Mouse (Mus musculus): ENCODE measurements around the gene Psmg1.
A peak's percentile ranks its signal among the peaks of the same experiment; 100 is the strongest.

Psmg1 gene

DNA sequence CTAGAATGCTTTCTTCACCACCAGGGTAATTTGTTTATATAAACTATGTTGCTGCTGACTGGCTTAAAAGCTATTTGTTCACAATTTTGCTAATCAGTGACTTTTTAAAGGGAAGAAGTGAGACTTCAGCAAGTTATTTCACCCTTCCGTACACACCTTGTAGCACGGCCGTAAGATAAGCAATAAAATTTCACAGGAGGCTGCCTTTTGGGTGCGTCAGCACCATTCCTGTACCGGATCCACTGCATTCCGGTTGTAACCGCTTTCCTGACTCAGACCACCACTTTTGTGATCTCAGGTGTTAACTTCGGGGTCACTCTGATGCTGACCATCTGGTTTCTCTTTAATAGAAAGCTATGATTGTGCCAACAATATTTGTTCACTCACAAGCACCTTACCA is 32.7 kb downstream of the Psmg1 start:
- DNase-seq (ENCODE audit: low read depth), result no peak

DNA sequence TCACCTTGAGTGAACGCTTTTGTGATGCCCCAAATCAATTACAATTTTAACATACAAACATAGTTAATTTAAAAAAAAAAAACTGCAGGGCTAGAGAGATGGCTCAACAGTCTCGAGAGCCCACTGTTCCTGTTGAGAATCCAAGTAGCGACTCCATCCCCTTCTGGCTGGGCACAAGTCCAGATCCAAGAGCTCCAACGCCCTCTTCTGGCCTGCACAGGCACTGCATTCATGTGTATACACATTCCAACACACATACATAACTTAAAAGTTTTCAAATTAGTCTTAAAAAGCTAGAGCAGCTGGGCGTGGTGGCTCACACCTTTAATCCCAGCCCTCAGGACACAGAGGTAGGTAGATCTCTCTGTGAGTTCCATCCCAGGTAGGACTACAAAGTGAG is 34.1 kb downstream of the Psmg1 start:
- no peak for DNase-seq (ENCODE audit: low read depth)

DNA sequence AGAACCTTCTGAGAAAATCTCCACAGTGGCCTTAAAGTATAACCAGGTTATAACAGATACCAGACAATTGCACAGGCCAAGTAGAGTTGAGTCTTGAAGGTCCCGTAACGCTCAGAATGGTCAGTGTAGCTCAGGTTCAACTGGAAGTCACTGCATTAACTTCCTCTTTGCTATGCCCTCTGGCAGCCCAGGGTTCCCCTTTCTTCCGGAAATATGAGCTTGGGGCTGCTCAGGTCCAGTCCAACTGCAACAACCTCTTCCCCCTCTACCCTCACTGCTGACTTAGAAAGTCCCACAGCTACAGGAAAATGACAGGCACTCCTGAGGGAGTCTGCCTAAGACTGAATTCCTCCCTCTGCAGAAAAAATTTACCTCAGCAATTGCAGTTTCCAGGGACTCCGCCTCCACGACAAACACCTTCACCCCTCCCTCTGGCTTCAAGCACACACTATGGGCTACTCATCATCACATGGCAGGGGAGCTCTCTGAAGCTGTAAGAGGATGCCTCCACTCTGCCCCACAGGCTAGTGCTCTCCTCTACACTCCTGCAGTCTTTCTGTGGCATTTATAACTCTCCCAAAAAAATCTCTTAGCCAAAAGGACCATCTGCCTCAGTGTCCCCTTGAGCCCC is 34.9 kb downstream of the Psmg1 start:
- DNase-seq (ENCODE audit: low read depth), result no peak

DNA sequence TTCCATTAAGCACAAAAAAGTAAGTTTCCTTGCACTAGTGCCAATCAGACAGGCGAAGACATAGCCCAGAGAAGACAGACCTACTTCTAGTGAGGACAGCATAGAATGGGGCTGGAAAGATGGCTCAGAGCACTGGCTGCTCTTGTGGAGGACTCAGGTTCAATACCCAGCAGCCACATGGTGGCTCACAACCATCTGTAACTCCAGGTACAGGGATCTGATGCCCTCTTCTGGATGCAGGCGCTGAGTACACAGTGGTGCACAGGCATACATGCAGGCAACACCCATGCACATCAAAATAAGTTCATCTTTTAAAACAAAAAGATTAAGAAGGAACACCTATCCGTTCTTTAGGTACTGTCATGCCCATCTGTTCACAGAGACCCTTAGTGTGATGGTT is 36.4 kb downstream of the Psmg1 start:
- no peak for DNase-seq (ENCODE audit: low read depth)

DNA sequence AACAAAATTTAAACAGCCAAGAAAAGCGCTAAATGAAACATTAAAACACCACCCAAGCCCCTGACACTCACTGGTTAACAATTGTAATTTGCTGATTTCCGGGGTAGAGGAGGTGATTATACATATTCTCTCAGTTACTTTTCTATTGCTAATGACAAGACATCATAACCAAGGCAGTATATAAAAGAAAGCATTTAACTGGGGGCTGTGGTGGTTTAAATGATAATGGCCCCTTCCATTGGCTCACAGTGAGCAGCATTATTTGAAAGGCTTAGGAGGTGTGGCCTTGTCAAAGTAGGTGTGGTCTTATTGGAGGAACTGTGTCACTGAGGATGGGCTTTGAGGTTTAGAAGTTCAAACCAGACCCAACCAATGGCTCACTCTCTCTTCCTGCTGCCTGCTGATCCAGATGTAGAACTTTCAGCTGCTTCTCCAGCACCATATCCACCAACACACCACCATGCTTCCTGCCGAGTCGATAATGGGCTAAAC is 37.6 kb downstream of the Psmg1 start:
- DNase-seq (ENCODE audit: low read depth), result no peak

DNA sequence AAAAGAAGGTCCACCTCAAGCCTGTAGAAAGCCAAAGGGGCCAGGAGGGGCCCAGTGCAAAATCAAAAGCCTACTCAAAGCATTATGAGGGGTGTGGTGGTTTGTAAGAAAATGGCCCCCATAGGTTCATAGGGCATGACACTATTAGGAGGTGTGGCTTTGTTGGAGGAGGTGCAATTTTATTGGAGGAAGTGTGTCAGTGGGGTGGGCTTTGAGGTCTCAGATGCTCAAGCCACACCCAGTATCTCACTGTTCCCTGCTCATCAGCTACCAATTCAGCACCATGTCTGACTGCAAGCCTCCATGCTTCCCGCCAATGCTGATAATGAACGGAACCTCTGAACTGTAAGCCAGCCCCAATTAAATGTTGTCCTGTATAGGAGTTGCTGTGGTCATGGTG is 39.3 kb downstream of the Psmg1 start:
- no peak for DNase-seq (ENCODE audit: low read depth)

DNA sequence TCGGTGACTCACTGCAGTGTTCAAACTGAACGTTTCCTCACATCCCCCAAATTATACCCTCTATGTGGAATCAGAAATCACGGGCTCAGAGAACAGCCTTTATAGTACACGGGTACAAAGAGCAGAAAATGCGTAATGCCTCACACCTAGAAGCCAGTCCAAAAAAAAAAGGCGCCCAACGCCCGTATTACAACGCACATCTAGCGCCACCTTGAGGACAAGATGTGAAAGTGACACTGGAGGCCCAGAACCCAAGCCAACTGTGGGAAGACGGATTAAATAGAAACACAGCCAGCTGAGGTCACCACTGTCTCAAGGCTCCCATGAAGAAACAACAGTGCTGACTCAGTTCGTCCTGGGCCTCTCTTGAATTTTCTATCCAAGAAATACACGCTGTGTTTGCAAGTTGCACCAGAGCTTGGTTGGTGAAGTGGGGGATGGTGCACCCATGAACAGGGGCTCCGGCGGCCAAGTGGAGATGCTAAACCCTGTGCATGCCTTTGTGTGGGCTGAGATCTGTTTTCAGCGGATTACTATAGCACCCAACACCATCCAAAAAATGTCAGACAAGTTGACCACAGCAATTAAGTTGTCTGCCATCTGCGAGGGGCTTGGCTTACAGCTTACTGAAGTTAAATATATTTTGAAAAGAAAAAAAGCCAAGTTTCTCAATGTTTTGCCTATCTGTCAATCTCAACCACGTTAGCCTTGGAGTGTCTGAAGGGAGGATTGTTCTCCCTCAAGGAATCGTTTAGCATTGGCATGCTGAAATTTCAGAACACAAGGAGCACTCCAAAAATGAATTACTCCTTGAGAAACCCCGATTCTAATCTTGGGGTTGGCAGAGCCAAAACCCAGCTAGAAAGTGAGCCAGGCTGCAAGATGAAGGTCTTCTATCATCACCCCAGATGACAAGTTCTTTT is 45.1 kb downstream of the Psmg1 start:
- peak; percentile 87 for DNase-seq (ENCODE audit: low read depth)

DNA sequence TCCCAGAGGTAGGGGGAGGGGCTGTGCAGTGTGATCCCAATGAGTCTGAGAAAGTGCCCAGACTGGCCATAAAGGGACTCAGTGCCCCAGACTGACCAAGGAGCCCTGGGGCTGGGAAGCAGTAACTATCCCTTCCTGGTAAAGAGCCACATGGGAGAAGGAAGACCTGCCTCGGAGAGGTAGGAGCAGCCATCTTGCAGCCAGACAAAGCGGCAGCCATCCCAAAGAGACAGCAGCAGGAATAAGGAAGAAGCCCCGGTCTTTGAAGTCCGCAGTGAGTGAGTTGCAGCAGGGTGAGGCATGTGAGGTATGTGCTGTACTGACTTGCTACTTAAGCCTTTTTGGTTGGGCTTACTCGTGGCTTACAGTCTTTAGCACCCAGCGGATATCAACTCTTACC is 47.6 kb downstream of the Psmg1 start:
- no peak for DNase-seq (ENCODE audit: low read depth)

DNA sequence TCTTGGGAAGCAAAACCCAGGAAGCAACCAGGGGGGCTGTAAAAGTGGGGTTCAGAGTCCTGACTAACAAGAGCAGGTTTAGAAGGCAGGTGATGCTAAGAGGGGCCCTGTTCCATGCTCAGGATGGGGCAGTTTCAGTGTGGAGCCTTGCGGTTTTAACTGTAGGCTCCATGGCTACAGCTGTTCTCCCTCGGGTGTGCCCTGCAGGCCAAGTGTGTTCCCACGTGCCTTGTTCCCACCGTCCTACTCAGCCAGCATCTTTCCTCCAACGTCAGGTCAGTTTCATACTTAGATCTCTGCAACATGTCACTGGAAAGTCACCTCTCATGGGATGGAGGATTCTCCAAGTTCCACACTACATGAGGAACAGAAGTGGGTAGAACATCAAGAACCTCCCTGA is 49.2 kb downstream of the Psmg1 start:
- no peak for DNase-seq (ENCODE audit: low read depth)

DNA sequence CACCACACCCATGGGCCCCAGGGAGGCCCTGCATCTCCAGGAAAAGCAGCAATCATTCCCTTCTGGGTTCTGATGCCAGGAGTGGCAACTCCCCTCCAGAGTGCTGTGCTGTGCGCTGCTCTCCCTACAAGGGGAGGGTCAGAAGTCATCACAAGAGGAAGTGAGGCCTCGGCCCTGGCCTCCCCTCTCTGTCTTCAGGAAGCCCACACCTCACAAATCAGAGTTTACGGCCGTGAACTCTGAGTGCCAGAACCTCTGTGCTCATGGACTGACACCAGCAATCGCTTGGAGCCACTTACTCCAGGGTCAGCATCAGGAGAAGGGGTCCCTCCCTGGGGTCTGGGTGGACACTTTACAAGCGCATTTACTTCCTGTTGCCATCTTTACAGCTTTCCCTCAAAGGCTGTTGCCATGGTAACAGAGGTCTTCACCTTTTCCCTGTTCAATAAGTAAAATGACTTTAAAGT is 55.2 kb downstream of the Psmg1 start:
- no peak for DNase-seq (ENCODE audit: low read depth)

DNA sequence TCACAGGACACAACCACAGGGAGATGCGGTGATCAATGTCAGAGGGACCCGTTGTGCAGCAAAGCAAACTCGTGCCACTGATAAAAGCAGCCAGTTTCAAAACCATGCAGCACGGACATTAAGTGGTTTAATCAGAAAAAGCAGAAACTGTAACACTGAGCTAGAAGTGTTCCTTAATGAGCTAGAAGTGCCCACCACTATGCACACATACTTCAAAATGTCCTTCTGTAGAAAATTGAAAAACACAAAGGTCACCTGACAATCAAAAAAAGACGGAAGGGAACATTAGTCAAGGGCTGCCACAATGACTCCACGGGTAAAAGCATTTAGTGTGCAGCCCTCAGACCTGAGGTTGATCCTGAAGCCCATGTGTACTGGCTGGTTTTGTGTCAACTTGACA is 57.9 kb downstream of the Psmg1 start:
- no peak for DNase-seq (ENCODE audit: low read depth)

DNA sequence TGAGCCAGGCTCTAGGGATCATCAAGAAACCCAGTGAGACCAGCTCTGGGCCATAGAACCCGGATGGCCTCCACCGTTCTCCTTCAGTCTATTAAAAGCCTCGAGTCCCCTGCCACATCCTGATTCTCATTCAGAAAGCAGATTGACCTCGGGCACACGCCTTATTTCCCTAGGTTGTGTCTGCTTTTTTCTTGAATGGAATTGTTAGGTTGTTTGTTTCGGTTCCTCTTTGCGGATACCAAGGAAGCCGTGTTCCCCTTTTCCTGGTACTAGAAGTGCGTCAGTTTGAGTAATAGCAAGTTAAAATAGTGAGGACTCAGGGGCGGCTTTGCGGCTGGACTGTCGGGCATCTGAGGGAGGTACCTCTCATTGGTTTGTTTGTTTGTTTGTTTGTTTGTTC is 59.3 kb downstream of the Psmg1 start:
- DNase-seq (ENCODE audit: low read depth), result no peak

Data from naive thymus-derived CD4-positive, alpha-beta T cell, adult 2 months (primary cell).